Mouse (Mus musculus) ES-E14 (cell line): ENCODE measurements at regions not wholly inside any gene's neighbourhood (a gene's known extent, or its start where the extent isn't known, plus 50 kb on each side); places are given as distances from the start of the nearest gene placed in this dataset.

Source experiments
- DNase-seq: peaks from one replicate; pipeline ENCODE4 v3.0.0-alpha.2; 2013; ENCODE audit warnings: low read depth, low spot score
- H3K27ac ChIP-seq: 2 replicates; pipeline ENCODE4 v1.5.1; 2012; ENCODE audit warnings: low read depth, mild to moderate bottlenecking, low read length, moderate library complexity, mixed read lengths; ENCODE audit not compliant: poor library complexity, insufficient read depth, severe bottlenecking
- H3K36me3 ChIP-seq: 2 replicates; pipeline ENCODE4 v1.6.1; 2012; ENCODE audit warnings: mild to moderate bottlenecking, low read length, moderate library complexity, mixed read lengths; ENCODE audit not compliant: control insufficient read depth, poor library complexity, insufficient read depth, severe bottlenecking
- H3K4me1 ChIP-seq, 2 experiments: fragments of 150-350 bp in 1 of 2; sonication (generic) in 1 of 2; 2 replicates each; pipeline ENCODE4 v1.6.1; 2012; ENCODE audit warnings: low read length in 2 of 2, mild to moderate bottlenecking in 1 of 2, mixed read lengths in 1 of 2; ENCODE audit not compliant: control insufficient read depth in 2 of 2, insufficient read depth in 2 of 2, poor library complexity in 1 of 2
- H3K4me3 ChIP-seq, 2 experiments: fragments of 150-350 bp in 1 of 2; sonication (generic) in 1 of 2; 2 replicates each; pipeline ENCODE4 v1.5.1; 2012; ENCODE audit warnings: low read length in 2 of 2, low read depth in 1 of 2, mild to moderate bottlenecking in 1 of 2, mixed read lengths in 1 of 2; ENCODE audit not compliant: insufficient read depth in 1 of 2, poor library complexity in 1 of 2, severe bottlenecking in 1 of 2
- H3K9ac ChIP-seq: 2 replicates; pipeline ENCODE4 v1.6.1; 2012; ENCODE audit warnings: low read depth, mild to moderate bottlenecking, low read length, mixed read lengths; ENCODE audit not compliant: poor library complexity, insufficient read depth, severe bottlenecking
- H3K9me3 ChIP-seq: fragments of 150-350 bp; sonication (generic); 2 replicates; pipeline ENCODE4 v1.6.1; 2012; ENCODE audit warnings: low read depth, mild to moderate bottlenecking, low read length; ENCODE audit not compliant: control insufficient read depth, insufficient read depth
- CHD2 ChIP-seq: IDR thresholded peaks from 2 replicates; pipeline ENCODE4 v1.6.1; 2014; ENCODE audit warnings: mild to moderate bottlenecking, low read depth, low read length, inconsistent platforms
- HCFC1 ChIP-seq: IDR thresholded peaks from 2 replicates; pipeline ENCODE4 v1.6.1; 2012; ENCODE audit warnings: low read length, inconsistent platforms, borderline replicate concordance; ENCODE audit not compliant: insufficient read depth
- MAFK ChIP-seq: IDR thresholded peaks from 2 replicates; pipeline ENCODE4 v1.6.1; 2014; ENCODE audit warnings: mild to moderate bottlenecking, low read depth, low read length, inconsistent platforms; ENCODE audit not compliant: insufficient read depth
- ZC3H11A ChIP-seq: IDR thresholded peaks from 2 replicates; pipeline ENCODE4 v1.6.1; 2012; ENCODE audit warnings: low read depth, mild to moderate bottlenecking, inconsistent platforms, low read length, borderline replicate concordance
- ZNF384 ChIP-seq: IDR thresholded peaks from 2 replicates; pipeline ENCODE4 v1.6.1; 2012; ENCODE audit warnings: low read depth, low read length, inconsistent platforms
- in situ Hi-C, 2 experiments: fragments of 600-800 bp; cut with MboI; formaldehyde crosslinking; loops; one replicate each; pipeline ENCODE4 v1.15.1; 2025; ENCODE audit warnings: low sequenced_read_pairs in 2 of 2, inconsistent platforms in 1 of 2; ENCODE audit not compliant: unreplicated experiment in 2 of 2

GRCm38 (mm10) chr9:82733024-82733585 lies 96.2 kb upstream of the Irak1bp1 start:
- no peaks in the 10 kb centered on the region for H3K9me3 ChIP-seq
- no peak for DNase-seq
- H3K4me3 ChIP-seq = no peak overlapping the region
- TF ChIP-seq HCFC1 = no peak
- no peak for TF ChIP-seq ZC3H11A
- no peak for TF ChIP-seq MAFK
- TF ChIP-seq ZNF384 = no peak
- no peak for TF ChIP-seq CHD2
- no peaks in the 10 kb centered on the region for H3K4me1 ChIP-seq
- no peaks in the 10 kb centered on the region for H3K36me3 ChIP-seq
- no peak overlapping the region for H3K27ac ChIP-seq
- in situ Hi-C loops = no loop called here
- no peak overlapping the region for H3K9ac ChIP-seq

GRCm38 (mm10) chr9:82734959-82735358 lies 94.4 kb upstream of the Irak1bp1 start:
- TF ChIP-seq MAFK = no peak
- TF ChIP-seq CHD2 = no peak
- TF ChIP-seq ZC3H11A = no peak
- no peak for TF ChIP-seq ZNF384
- TF ChIP-seq HCFC1 = no peak
- no peaks in the 10 kb centered on the region for H3K36me3 ChIP-seq
- no peak overlapping the region for H3K4me3 ChIP-seq
- no peak for DNase-seq
- H3K27ac ChIP-seq = no peak overlapping the region
- no peaks in the 10 kb centered on the region for H3K9me3 ChIP-seq
- no peaks in the 10 kb centered on the region for H3K4me1 ChIP-seq
- in situ Hi-C loops = no loop called here
- H3K9ac ChIP-seq = no peak overlapping the region

- TF ChIP-seq MAFK (no peak), ZNF384 (no peak), CHD2 (no peak), ZC3H11A (no peak), HCFC1 (no peak)
- no peak overlapping the region for H3K27ac ChIP-seq
- no peaks in the 10 kb centered on the region for H3K36me3 ChIP-seq
- H3K4me3 ChIP-seq = no peak overlapping the region
- in situ Hi-C loops = no loop called here
- H3K9me3 ChIP-seq = no peaks in the 10 kb centered on the region
- no peak overlapping the region for H3K9ac ChIP-seq
- DNase-seq = no peak
- H3K4me1 ChIP-seq = no peaks in the 10 kb centered on the region
Observed at GRCm38 (mm10) chr9:82759979-82760378, 69.4 kb upstream of the Irak1bp1 start.

GRCm38 (mm10) chr9:82760682-82761468 lies 68.5 kb upstream of the Irak1bp1 start:
- Histone ChIP-seq H3K9ac (no peak overlapping the region), H3K27ac (no peak overlapping the region), H3K4me1 (no peaks in the 10 kb centered on the region), H3K4me3 (no peak overlapping the region), H3K9me3 (no peaks in the 10 kb centered on the region), H3K36me3 (no peaks in the 10 kb centered on the region)
- in situ Hi-C loops = no loop called here
- TF ChIP-seq ZC3H11A (no peak), CHD2 (no peak), MAFK (no peak), ZNF384 (no peak), HCFC1 (no peak)
- no peak for DNase-seq
